Mouse (Mus musculus) embryonic facial prominence, embryonic 13.5 days (tissue): ENCODE measurements around the gene Sfi1. TPM values are rescaled to one million over a fixed set of nuclear protein-coding genes. Genes with fewer than 3 reads are reported as not detected.
"Not testable (repeated sequence)": the region's sequence is repeated elsewhere in the genome, so short reads cannot be mapped to it uniquely, and the experiment has no call there.

Experiments used
- ATAC-seq: fragments of 200-750 bp; cut with Nextera tagmentation; 2 replicates; pipeline ENCODE4 v1.8.0; 2017; ENCODE audit warnings: low read depth; ENCODE audit not compliant: insufficient number of reproducible peaks, insufficient read depth, low FRiP score, low TSS enrichment
- H3K27ac ChIP-seq: fragments of 300-500 bp; sonication (generic); 2 replicates; pipeline ENCODE4 v1.5.1; 2015; ENCODE audit warnings: moderate library complexity, mild to moderate bottlenecking, inconsistent platforms
- H3K27me3 ChIP-seq: fragments of 300-500 bp; sonication (generic); 2 replicates; pipeline ENCODE4 v1.6.1; 2015; ENCODE audit warnings: mild to moderate bottlenecking, inconsistent platforms
- H3K36me3 ChIP-seq: fragments of 300-500 bp; sonication (generic); 2 replicates; pipeline ENCODE4 v1.6.1; 2015; ENCODE audit warnings: mild to moderate bottlenecking, inconsistent platforms
- H3K4me1 ChIP-seq: fragments of 300-500 bp; sonication (generic); 2 replicates; pipeline ENCODE4 v1.6.1; 2015; ENCODE audit warnings: inconsistent platforms
- H3K4me2 ChIP-seq: fragments of 300-500 bp; sonication (generic); 2 replicates; pipeline ENCODE4 v1.6.1; 2015; ENCODE audit warnings: moderate library complexity, mild to moderate bottlenecking, inconsistent platforms
- H3K4me3 ChIP-seq: fragments of 300-500 bp; sonication (generic); 2 replicates; pipeline ENCODE4 v1.5.1; 2015; ENCODE audit warnings: mild to moderate bottlenecking, inconsistent platforms
- H3K9ac ChIP-seq: fragments of 300-500 bp; sonication (generic); 2 replicates; pipeline ENCODE4 v1.6.1; 2015; ENCODE audit warnings: mild to moderate bottlenecking, inconsistent platforms
- H3K9me3 ChIP-seq: fragments of 300-500 bp; sonication (generic); 2 replicates; pipeline ENCODE4 v1.6.1; 2016; ENCODE audit warnings: inconsistent platforms
- WGBS: fragments of 180-500 bp; shearing (Covaris S2); methylation state at CpG from one replicate; pipeline ENCODE4 v1.1.7; 2015; ENCODE audit warnings: mixed read lengths; 5-methylcytosine and 5-hydroxymethylcytosine counted together
- polyA plus RNA-seq: library from polyadenylated mRNA; unstranded; fragments of >200 nt; fragmentation: Nextera tagmentation; extraction: Ambion mirVana; gene quantifications from 2 replicates; pipeline ENCODE4 v1.2.1, GENCODE M21; 2015

The Sfi1 gene
- polyA plus RNA-seq, 1 experiment from 2014 or later = 19.3 TPM

- Histone ChIP-seq H3K4me2 (peak within 1 kb of the TSS; percentile 38), H3K27me3 (no peaks in the 10 kb centered on the region), H3K4me1 (peaks cover 7% of the 10 kb centered on the region), H3K36me3 (peaks cover 27% of the 10 kb centered on the region), H3K9me3 (no peaks in the 10 kb centered on the region), H3K4me3 (peak within 1 kb of the TSS; percentile 43), H3K27ac (peak within 1 kb of the TSS; percentile 5), H3K9ac (peak within 1 kb of the TSS; percentile 66)
- ATAC-seq = peak; percentile 10; the same call in 1 of the 2 replicates
- under 1% methylated on average over 35 of the region's 57 CpGs for WGBS
These were observed 9.0 kb upstream of the Sfi1 start, which contains the start of gene Eif4enif1 for GRCm38 (mm10) chr11:3202231-3202701. TSS of gene Eif4enif1 (plus strand) at chr11:3202392.

- peaks cover 7% of the 10 kb centered on the region for H3K4me1 ChIP-seq
- no peaks in the 10 kb centered on the region for H3K27me3 ChIP-seq
- no peak overlapping the region for H3K27ac ChIP-seq
- 5% methylated on average over 16 of the region's 16 CpGs for WGBS
- peaks cover 21% of the 10 kb centered on the region for H3K36me3 ChIP-seq
- H3K9me3 ChIP-seq = no peaks in the 10 kb centered on the region
- H3K9ac ChIP-seq = peak overlapping the region; percentile 8
- ATAC-seq = no peak
- peak overlapping the region; percentile 43 for H3K4me3 ChIP-seq
- peak overlapping the region; percentile 32 for H3K4me2 ChIP-seq
These were observed 8.3 kb upstream of the Sfi1 start for GRCm38 (mm10) chr11:3201326-3202230.

- H3K4me3 ChIP-seq, H3K9ac ChIP-seq, H3K27ac ChIP-seq, ATAC-seq, H3K27me3 ChIP-seq, H3K9me3 ChIP-seq, H3K4me1 ChIP-seq, H3K4me2 ChIP-seq: not testable (repeated sequence)
- WGBS = 88% methylated on average over 7 of the region's 7 CpGs
- peaks cover 11% of the 10 kb centered on the region for H3K36me3 ChIP-seq
These were observed 7.4 kb upstream of the Sfi1 start for GRCm38 (mm10) chr11:3200636-3201035.

GRCm38 (mm10) chr11:3182707-3183106 is 10.6 kb downstream of the Sfi1 start:
- H3K4me1 ChIP-seq, H3K9me3 ChIP-seq, H3K4me3 ChIP-seq, H3K4me2 ChIP-seq, H3K27me3 ChIP-seq, ATAC-seq, H3K9ac ChIP-seq, H3K36me3 ChIP-seq, H3K27ac ChIP-seq: not testable (repeated sequence)
- WGBS = 81% methylated on average over 1 of the region's 1 CpGs

GRCm38 (mm10) chr11:3181971-3182370 is 11.3 kb downstream of the Sfi1 start:
- not testable (repeated sequence) for H3K36me3 ChIP-seq, H3K27me3 ChIP-seq, ATAC-seq, H3K4me2 ChIP-seq, H3K27ac ChIP-seq, H3K9ac ChIP-seq, H3K9me3 ChIP-seq, H3K4me1 ChIP-seq, H3K4me3 ChIP-seq
- 41% methylated on average over 1 of the region's 1 CpGs for WGBS

GRCm38 (mm10) chr11:3181250-3181649 is 12.0 kb downstream of the Sfi1 start:
- ATAC-seq = not testable (repeated sequence)
- WGBS = 58% methylated on average over 4 of the region's 4 CpGs

GRCm38 (mm10) chr11:3180510-3181160 is 12.6 kb downstream of the Sfi1 start:
- H3K9ac ChIP-seq, H3K4me3 ChIP-seq, ATAC-seq, H3K4me1 ChIP-seq, H3K4me2 ChIP-seq, H3K27me3 ChIP-seq, H3K36me3 ChIP-seq, H3K9me3 ChIP-seq, H3K27ac ChIP-seq: not testable (repeated sequence)
- WGBS = 72% methylated on average over 6 of the region's 6 CpGs

More at GRCm38 (mm10) chr11:3181250-3181649, 12.0 kb downstream of the Sfi1 start:
- H3K4me3 ChIP-seq, H3K27ac ChIP-seq, H3K9ac ChIP-seq, H3K27me3 ChIP-seq, H3K4me1 ChIP-seq, H3K4me2 ChIP-seq, H3K9me3 ChIP-seq, H3K36me3 ChIP-seq: not testable (repeated sequence)

- WGBS = 79% methylated on average over 7 of the region's 7 CpGs
- not testable (repeated sequence) for H3K9ac ChIP-seq
These were observed 13.6 kb downstream of the Sfi1 start for GRCm38 (mm10) chr11:3179726-3180092.

GRCm38 (mm10) chr11:3178968-3179725 is 14.1 kb downstream of the Sfi1 start:
- H3K27me3 ChIP-seq, H3K4me2 ChIP-seq, H3K4me1 ChIP-seq, H3K9ac ChIP-seq, ATAC-seq, H3K4me3 ChIP-seq, H3K9me3 ChIP-seq, H3K27ac ChIP-seq, H3K36me3 ChIP-seq: not testable (repeated sequence)
- WGBS = 80% methylated on average over 6 of the region's 6 CpGs

More at GRCm38 (mm10) chr11:3179726-3180092, 13.6 kb downstream of the Sfi1 start:
- not testable (repeated sequence) for H3K4me2 ChIP-seq, H3K27ac ChIP-seq, H3K27me3 ChIP-seq, H3K36me3 ChIP-seq, H3K4me1 ChIP-seq, ATAC-seq, H3K9me3 ChIP-seq, H3K4me3 ChIP-seq

GRCm38 (mm10) chr11:3173425-3174318 is 19.6 kb downstream of the Sfi1 start:
- not testable (repeated sequence) for H3K27me3 ChIP-seq
- 79% methylated on average over 11 of the region's 11 CpGs for WGBS

More at GRCm38 (mm10) chr11:3173425-3174318, 19.6 kb downstream of the Sfi1 start:
- H3K9me3 ChIP-seq = peaks cover 12% of the 10 kb centered on the region
- not testable (repeated sequence) for H3K36me3 ChIP-seq, H3K27ac ChIP-seq, H3K9ac ChIP-seq, H3K4me3 ChIP-seq, H3K4me2 ChIP-seq, H3K4me1 ChIP-seq
- ATAC-seq = peak; percentile 60
